Mouse (Mus musculus) limb, embryonic 10.5 days (tissue): ENCODE data around the gene Sft2d1. TPM values are rescaled to one million over a fixed set of nuclear protein-coding genes. Genes with fewer than 3 reads are reported as not detected.

Experiments used
- DNase-seq: peaks from one replicate; pipeline ENCODE4 v3.0.0-alpha.2; 2017; ENCODE audit warnings: low spot score
- H3K27ac ChIP-seq: fragments of 300-500 bp; sonication (generic); 2 replicates; pipeline ENCODE4 v1.5.1; 2016; ENCODE audit warnings: mild to moderate bottlenecking
- H3K27me3 ChIP-seq: fragments of 300-500 bp; sonication (generic); 2 replicates; pipeline ENCODE4 v1.6.1; 2016; ENCODE audit warnings: low read depth, mild to moderate bottlenecking; ENCODE audit not compliant: poor library complexity, severe bottlenecking
- H3K36me3 ChIP-seq: fragments of 300-500 bp; sonication (generic); 2 replicates; pipeline ENCODE4 v1.6.1; 2016; ENCODE audit warnings: mild to moderate bottlenecking, moderate library complexity
- H3K4me1 ChIP-seq: fragments of 300-500 bp; sonication (generic); 2 replicates; pipeline ENCODE4 v1.6.1; 2016
- H3K4me3 ChIP-seq: fragments of 300-500 bp; sonication (generic); 2 replicates; pipeline ENCODE4 v1.5.1; 2016; ENCODE audit warnings: mild to moderate bottlenecking, moderate library complexity
- H3K9me3 ChIP-seq: fragments of 300-500 bp; sonication (generic); replicated peaks from 2 replicates; pipeline ENCODE4 v1.6.1; 2016; ENCODE audit warnings: mild to moderate bottlenecking
- WGBS: fragments of 180-500 bp; shearing (Covaris S2); methylation state at CpG from one replicate; pipeline ENCODE4 v1.1.7; 2016; 5-methylcytosine and 5-hydroxymethylcytosine counted together
- polyA plus RNA-seq: library from polyadenylated mRNA; unstranded; fragments of >200 nt; fragmentation: Nextera tagmentation; extraction: Ambion mirVana; gene quantifications from 2 replicates; pipeline ENCODE4 v1.2.1, GENCODE M21; 2016

Gene Sft2d1
- polyA plus RNA-seq, 1 experiment from 2014 or later: 57.0 TPM

DNA sequence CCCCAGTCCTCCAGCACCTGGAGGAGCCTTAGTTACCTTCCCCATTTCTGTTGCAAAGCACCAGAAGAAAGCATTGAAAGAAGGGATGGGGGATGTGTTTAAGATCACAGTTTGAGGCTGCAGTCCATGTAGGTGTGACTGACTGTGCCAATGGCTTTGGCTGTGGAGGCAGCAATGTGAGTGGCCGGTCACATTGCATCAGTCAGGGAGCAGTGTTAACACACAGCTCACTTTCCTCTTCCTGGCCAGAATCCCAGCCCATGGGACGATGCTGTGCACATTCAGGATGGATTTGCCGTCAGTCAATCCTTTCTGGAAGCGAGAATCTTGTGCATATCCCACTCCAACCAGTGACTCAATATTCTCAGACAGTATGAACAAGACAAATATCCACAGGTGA, 38.0 kb downstream of the Sft2d1 start:
- no peaks in the 10 kb centered on the region for H3K27me3 ChIP-seq
- no peak overlapping the region for H3K27ac ChIP-seq
- DNase-seq: no peak
- no peaks in the 10 kb centered on the region for H3K9me3 ChIP-seq
- H3K4me1 ChIP-seq: no peaks in the 10 kb centered on the region
- 88% methylated on average over 4 of the region's 4 CpGs for WGBS
- no peaks in the 10 kb centered on the region for H3K36me3 ChIP-seq
- H3K4me3 ChIP-seq: no peak overlapping the region

DNA sequence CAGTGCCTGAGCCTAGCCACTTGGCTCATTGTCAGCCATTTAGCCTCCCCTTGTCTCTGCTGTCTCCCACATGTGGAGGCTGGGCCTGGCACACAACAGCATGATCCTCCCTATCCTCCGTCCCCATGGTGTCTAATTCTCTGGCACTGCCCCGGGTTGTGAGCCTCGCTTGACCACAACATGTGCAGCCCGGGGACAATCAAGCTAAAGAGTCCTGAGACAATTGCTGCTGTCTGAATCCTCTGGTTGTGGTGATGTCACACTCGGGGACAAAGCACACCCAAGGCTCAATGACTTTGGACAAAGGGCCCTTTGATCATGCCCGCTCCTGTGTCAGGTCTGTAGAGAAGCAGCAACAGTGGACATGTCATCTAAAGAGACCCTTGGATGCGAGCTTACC, 40.2 kb downstream of the Sft2d1 start:
- DNase-seq: no peak
- no peak overlapping the region for H3K4me3 ChIP-seq
- 88% methylated on average over 7 of the region's 7 CpGs for WGBS
- H3K36me3 ChIP-seq: no peaks in the 10 kb centered on the region
- H3K27me3 ChIP-seq: no peaks in the 10 kb centered on the region
- H3K27ac ChIP-seq: no peak overlapping the region
- H3K4me1 ChIP-seq: no peaks in the 10 kb centered on the region
- no peaks in the 10 kb centered on the region for H3K9me3 ChIP-seq

- no peaks in the 10 kb centered on the region for H3K36me3 ChIP-seq
- no peak for DNase-seq
- 91% methylated on average over 6 of the region's 6 CpGs for WGBS
Measured at GRCm38 (mm10) chr17:8355692-8356091, 44.8 kb downstream of the Sft2d1 start, which contains the start of gene T2. T2 (plus strand) TSS chr17:8355992.

DNA sequence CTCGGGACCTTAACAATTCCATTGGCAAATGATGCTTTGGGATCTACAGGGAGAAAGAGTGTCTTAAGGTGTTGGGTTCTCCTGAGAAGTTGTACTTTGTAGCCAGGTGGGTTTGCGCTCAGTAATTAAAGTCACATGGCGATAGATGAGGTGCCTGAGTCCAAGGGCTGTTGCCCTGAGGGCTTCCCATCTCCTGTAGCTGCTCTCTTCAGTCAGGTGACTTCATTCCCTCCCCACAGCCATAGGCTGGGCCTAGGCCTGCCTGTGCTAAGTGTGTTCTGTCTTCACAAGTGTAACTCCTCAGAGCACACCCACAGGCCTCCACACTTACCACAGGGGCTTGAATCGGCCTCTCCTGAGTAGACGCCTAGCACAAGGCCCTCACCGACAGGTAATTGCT, 46.6 kb downstream of the Sft2d1 start:
- Histone ChIP-seq H3K4me1 (peaks cover 25% of the 10 kb centered on the region), H3K9me3 (no peaks in the 10 kb centered on the region), H3K27ac (no peak overlapping the region), H3K27me3 (0 out of 2 replicates have a peak, but pooled peaks cover 4% of the 10 kb centered on the region), H3K36me3 (no peaks in the 10 kb centered on the region), H3K4me3 (no peak overlapping the region)
- WGBS: 89% methylated on average over 6 of the region's 6 CpGs
- DNase-seq: no peak

More at GRCm38 (mm10) chr17:8355692-8356091, 44.8 kb downstream of the Sft2d1 start, which contains the start of gene T2:
- Histone ChIP-seq H3K27ac (no peak within 1 kb of the TSS), H3K9me3 (no peaks in the 10 kb centered on the region), H3K4me3 (no peak within 1 kb of the TSS), H3K27me3 (no peaks in the 10 kb centered on the region), H3K4me1 (peaks cover 12% of the 10 kb centered on the region)

DNA sequence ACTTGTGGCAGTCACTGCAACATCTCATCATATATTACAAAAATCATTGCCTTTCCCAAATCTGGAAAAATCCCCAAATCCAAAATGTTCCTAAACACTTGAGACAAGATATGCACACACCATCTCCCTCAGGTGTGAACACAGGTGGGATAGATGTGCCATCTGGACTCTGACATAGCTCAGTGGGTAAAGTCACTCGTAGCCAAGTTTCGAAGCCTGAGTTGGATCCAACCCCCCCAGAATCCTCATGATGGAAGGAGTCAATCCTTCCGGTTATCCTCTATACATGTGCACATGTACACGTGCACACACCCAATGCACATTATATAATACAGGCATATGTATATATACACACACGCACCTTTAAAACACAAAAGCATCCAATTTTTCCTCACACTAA, 50.0 kb downstream of the Sft2d1 start:
- WGBS: 92% methylated on average over 5 of the region's 5 CpGs
- Histone ChIP-seq H3K36me3 (no peaks in the 10 kb centered on the region), H3K27me3 (peaks cover 14% of the 10 kb centered on the region; the same call in 1 of the 2 replicates), H3K9me3 (no peaks in the 10 kb centered on the region), H3K4me3 (no peak overlapping the region), H3K4me1 (peaks cover 35% of the 10 kb centered on the region), H3K27ac (no peak overlapping the region)
- no peak for DNase-seq

DNA sequence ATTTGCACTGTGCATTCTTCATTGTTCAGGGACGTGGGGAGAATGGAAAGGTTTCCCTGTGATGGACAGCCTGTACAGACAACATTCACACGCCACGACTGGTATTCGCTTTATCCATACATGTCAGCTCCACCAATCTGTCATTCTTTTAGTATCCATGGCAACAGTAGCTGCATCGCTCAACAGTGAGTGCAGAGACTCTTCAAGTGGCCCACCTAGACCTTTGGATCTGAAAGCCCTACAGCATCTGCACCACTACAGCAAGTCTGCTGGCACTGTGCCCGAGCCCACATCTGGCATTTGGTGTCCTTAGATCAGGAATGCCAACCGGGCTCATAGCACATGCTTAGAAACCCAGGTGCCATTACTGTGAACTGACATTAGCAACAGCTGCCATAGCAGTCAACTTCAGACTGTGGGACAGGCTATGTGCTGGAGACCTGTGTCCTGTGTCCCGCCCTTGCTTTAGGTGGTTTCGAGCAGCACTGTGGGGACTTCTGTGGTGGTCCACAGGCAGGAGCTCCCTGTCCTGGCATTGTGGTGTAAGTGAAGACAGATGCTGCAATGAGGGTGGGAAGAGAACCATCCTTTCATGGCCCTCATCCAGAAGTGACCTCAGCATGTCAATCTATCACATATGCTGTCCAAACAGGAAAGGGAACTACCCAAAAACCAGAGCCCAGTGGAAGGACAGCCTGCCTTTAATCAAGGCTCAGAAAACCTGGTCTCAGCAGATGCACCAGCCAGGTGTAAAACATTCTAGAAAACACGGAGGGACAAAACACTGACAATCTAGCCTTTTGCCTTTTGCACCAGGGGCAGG, 50.6 kb downstream of the Sft2d1 start:
- no peak overlapping the region for H3K27ac ChIP-seq
- WGBS: 88% methylated on average over 10 of the region's 10 CpGs
- peaks cover 35% of the 10 kb centered on the region for H3K4me1 ChIP-seq
- H3K4me3 ChIP-seq: no peak overlapping the region
- no peaks in the 10 kb centered on the region for H3K36me3 ChIP-seq
- H3K9me3 ChIP-seq: no peaks in the 10 kb centered on the region
- no peak for DNase-seq
- peaks cover 14% of the 10 kb centered on the region; the same call in 1 of the 2 replicates for H3K27me3 ChIP-seq

DNA sequence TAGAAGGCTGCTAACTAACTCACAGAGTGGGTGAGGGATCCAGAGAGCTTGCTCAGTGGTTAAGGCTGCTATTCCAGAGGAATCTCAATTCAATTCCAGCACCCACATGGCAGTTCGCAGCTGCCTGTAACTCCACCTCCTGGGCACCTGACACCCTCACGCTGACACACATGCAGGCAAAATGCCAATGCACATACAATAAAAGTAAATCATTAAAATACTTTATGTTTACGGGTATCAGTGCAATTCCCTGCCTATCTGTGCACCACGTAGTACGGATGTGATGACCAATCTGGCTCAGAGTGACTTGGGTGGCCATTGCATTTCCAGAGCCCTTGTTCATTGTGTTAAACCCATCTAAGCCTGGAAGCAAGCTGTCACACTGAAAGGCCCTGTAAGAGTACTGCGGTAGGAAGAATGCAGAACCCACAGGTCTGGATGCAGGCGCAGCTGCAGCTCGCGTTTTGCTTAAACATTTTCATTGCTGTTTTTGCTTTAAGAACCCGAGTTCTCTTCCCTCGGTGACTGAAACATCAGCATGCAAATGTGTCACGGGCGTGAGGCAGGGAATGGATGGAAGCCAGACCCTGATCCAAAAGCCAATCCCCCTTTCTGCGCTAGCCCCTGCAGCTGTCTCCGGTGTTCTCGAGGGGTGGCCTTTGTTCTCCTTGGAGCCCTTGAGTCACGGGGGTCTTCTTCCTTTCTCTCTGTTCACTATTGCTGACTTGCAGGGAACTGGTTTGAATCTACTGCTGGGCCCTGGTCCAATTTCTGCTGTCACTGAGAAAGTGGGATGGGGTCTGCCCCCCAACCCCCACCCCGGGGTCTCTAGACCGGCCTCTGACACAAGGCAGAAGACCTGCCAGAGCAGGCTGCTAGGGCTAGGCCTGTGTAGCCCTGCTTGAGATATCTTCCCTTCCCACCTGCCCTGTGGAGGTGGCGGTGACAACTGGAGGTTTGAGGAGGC, 56.9 kb downstream of the Sft2d1 start:
- Histone ChIP-seq H3K27me3 (peaks cover 24% of the 10 kb centered on the region; the same call in 1 of the 2 replicates), H3K36me3 (no peaks in the 10 kb centered on the region), H3K27ac (peak overlapping the region; percentile 77), H3K4me3 (0 out of 2 replicates have a peak overlapping the region, but pooled peaks have one; percentile 20), H3K9me3 (no peaks in the 10 kb centered on the region), H3K4me1 (peaks cover 58% of the 10 kb centered on the region)
- no peak for DNase-seq
- 31% methylated on average over 20 of the region's 20 CpGs for WGBS

- Histone ChIP-seq H3K27ac (peak overlapping the region; percentile 77), H3K9me3 (no peaks in the 10 kb centered on the region), H3K4me3 (no peak overlapping the region), H3K36me3 (no peaks in the 10 kb centered on the region), H3K4me1 (peaks cover 61% of the 10 kb centered on the region), H3K27me3 (peaks cover 24% of the 10 kb centered on the region; the same call in 1 of the 2 replicates)
- 24% methylated on average over 8 of the region's 8 CpGs for WGBS
- DNase-seq: no peak
Measured at GRCm38 (mm10) chr17:8368570-8368969, 57.7 kb downstream of the Sft2d1 start.

DNA sequence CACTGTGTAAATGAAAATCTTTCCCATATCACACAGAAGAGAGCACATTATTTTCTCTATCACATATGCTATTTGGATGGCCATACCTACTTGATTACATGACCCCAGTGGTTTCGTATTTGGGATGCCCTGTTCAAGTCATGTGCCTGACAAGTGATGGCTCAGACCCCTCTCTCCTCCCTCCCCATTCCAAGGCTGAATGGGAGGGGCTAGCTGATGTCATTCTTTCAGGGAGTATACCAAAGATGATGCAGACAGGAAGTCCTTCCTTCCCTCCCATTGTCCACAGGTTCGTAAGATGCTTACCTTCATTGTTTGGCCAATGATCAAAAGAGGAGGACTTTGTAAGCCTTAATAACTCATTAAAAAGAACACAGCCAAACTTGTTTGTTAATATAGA, 58.3 kb downstream of the Sft2d1 start:
- no peaks in the 10 kb centered on the region for H3K36me3 ChIP-seq
- WGBS: 82% methylated on average over 2 of the region's 2 CpGs
- DNase-seq: no peak
- H3K9me3 ChIP-seq: no peaks in the 10 kb centered on the region
- H3K27me3 ChIP-seq: peaks cover 18% of the 10 kb centered on the region; the same call in 1 of the 2 replicates
- no peak overlapping the region for H3K27ac ChIP-seq
- H3K4me3 ChIP-seq: no peak overlapping the region
- peaks cover 61% of the 10 kb centered on the region for H3K4me1 ChIP-seq

- no peak for DNase-seq
- 26% methylated on average over 13 of the region's 13 CpGs for WGBS
- H3K4me3 ChIP-seq: no peak overlapping the region
- peaks cover 70% of the 10 kb centered on the region for H3K4me1 ChIP-seq
- no peaks in the 10 kb centered on the region for H3K36me3 ChIP-seq
- H3K9me3 ChIP-seq: no peaks in the 10 kb centered on the region
- 0 out of 2 replicates have a peak, but pooled peaks cover 13% of the 10 kb centered on the region for H3K27me3 ChIP-seq
- peak overlapping the region; percentile 90 for H3K27ac ChIP-seq
Measured at GRCm38 (mm10) chr17:8370634-8371229, 59.8 kb downstream of the Sft2d1 start.

DNA sequence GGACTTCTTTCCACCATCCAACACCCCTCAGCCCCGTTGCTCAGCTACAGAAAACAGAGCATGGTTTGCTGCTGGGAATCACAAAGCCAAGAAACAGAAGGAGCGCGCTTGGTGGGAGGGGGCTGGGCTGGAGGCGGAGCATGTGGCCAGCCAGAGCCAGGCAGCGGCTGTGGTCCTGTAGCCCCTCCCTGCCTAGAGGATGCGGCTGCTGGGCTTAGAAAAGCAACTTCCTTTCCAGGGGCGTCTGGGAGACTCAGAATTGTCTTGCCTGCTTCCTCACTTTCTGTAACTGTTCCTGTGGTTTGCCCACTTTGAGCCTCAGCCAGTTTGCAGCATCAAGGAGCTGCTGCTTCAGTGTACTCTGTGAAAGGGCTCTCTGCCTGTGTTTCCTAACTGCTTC, 60.9 kb downstream of the Sft2d1 start:
- 0% methylated on average over 7 of the region's 7 CpGs for WGBS
- Histone ChIP-seq H3K27me3 (0 out of 2 replicates have a peak, but pooled peaks cover 13% of the 10 kb centered on the region), H3K4me1 (peaks cover 81% of the 10 kb centered on the region), H3K36me3 (no peaks in the 10 kb centered on the region), H3K4me3 (peak overlapping the region; percentile 45), H3K27ac (peak overlapping the region; percentile 90), H3K9me3 (no peaks in the 10 kb centered on the region)
- DNase-seq: peak; percentile 88

DNA sequence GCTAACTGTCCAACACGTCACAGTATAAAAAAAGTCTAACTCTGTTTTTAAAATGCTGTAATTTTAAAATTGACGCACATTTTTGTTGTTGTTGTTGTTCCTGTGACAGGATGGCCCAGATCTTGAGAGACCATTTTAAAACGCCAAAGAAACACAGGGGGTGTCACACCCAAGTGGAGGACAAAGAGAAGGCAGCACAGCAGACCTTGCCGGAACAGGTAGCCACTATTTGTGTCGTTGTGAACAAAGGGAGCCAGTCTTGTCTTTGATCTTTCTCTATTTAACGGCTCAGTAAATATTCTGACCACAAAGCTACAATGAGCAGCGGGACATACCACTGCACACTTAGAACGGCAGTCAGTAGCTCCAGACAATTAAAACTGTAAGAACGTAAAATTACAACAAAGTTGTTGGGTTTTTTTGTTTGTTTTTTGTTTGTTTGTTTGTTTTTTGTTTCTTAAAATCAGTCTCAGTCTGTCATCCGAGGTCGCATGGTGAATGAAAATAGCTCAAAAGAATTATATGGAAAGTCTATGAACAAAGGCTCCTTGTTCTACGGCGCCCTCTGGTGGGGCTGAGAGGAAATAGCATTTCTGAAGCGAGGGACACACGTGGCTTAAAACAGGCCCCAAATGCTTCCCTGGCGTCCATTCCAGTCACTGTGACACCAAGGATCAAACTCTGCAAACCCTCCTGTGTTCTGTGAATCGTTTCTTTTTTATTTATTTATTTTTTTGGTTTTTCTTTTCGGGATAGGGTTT, 61.6 kb downstream of the Sft2d1 start:
- H3K4me1 ChIP-seq: peaks cover 81% of the 10 kb centered on the region
- peak overlapping the region; percentile 45 for H3K4me3 ChIP-seq
- H3K27ac ChIP-seq: peak overlapping the region; percentile 90
- no peaks in the 10 kb centered on the region for H3K36me3 ChIP-seq
- DNase-seq: peak; percentile 88
- H3K9me3 ChIP-seq: no peaks in the 10 kb centered on the region
- 0 out of 2 replicates have a peak, but pooled peaks cover 13% of the 10 kb centered on the region for H3K27me3 ChIP-seq
- 4% methylated on average over 18 of the region's 18 CpGs for WGBS
